Mouse (Mus musculus) layer of hippocampus, postnatal 36 days (tissue): Measurements from ENCODE around the gene Zfp235. TPM values are rescaled to one million over a fixed set of nuclear protein-coding genes. Genes with fewer than 3 reads are reported as not detected.

Experiments
- total RNA-seq, 2 experiments: library from RNA; stranded (reverse); gene quantifications; 2 replicates each; pipeline ENCODE4 v1.2.3; 2021

Gene Zfp235
- total RNA-seq, 2 experiments from 2014 or later, result 22.0 to 23.0 TPM

Other genes with a start within 250 kb of the Zfp235 start
- not detected for gene Vmn1r178, start 242.2 kb upstream of the Zfp235 start, total RNA-seq
- gene Vmn1r179, start 207.2 kb upstream of the Zfp235 start, total RNA-seq, result not detected
- gene Vmn1r180, start 183.5 kb upstream of the Zfp235 start, total RNA-seq, result not detected
- gene Vmn1r181, start 159.6 kb upstream of the Zfp235 start, total RNA-seq, result not detected
- gene V1rd19, start 132.5 kb upstream of the Zfp235 start, total RNA-seq, result not detected
- not detected for gene Vmn1r183, start 80.9 kb upstream of the Zfp235 start, total RNA-seq
- 10 to 100 TPM; 43.3 to 44.5 TPM for gene Zfp180, start 52.2 kb upstream of the Zfp235 start, total RNA-seq
- 10 to 100 TPM; 12.1 to 12.3 TPM for gene Zfp112, start 21.9 kb upstream of the Zfp235 start, total RNA-seq
- 1 to 10 TPM; 3.3 to 3.9 TPM for gene Zfp114, start 40.9 kb downstream of the Zfp235 start, total RNA-seq
- gene Zfp111, start 77.3 kb downstream of the Zfp235 start, total RNA-seq, result 10 to 100 TPM; 13.7 to 14.7 TPM
- gene Zfp109, start 103.4 kb downstream of the Zfp235 start, total RNA-seq, result 10 to 100 TPM in 1 of 2 experiments, 1 to 10 TPM in 1; 8.8 to 10.4 TPM
- gene Zfp108, start 120.6 kb downstream of the Zfp235 start, total RNA-seq, result 1 to 10 TPM; 7.8 to 9.7 TPM
- 10 to 100 TPM; 12.3 to 13.9 TPM for gene Zfp93, start 136.3 kb downstream of the Zfp235 start, total RNA-seq
- 10 to 100 TPM; 23.6 to 25.6 TPM for gene Zfp61, start 167.1 kb downstream of the Zfp235 start, total RNA-seq
- 10 to 100 TPM; 12.2 to 14.8 TPM for gene Zfp94, start 182.5 kb downstream of the Zfp235 start, total RNA-seq
- not detected for gene Tescl, start 199.8 kb downstream of the Zfp235 start, total RNA-seq
- not detected for gene Lypd5, start 215.0 kb downstream of the Zfp235 start, total RNA-seq
- under 1 TPM; 0.17 to 0.48 TPM for gene Kcnn4, start 236.1 kb downstream of the Zfp235 start, total RNA-seq